Mouse (Mus musculus) left cerebral cortex, postnatal 25 days (tissue): ENCODE data around the gene Ergic1. TPM values are rescaled to one million over a fixed set of nuclear protein-coding genes. Genes with fewer than 3 reads are reported as not detected.
A peak's percentile ranks its signal among the peaks of the same experiment; 100 is the strongest.

Experiments
- DNase-seq, 2 experiments: peaks; one replicate each; pipeline ENCODE4 v3.0.0; 2022; ENCODE audit warnings: low spot score in 2 of 2, mixed read lengths in 1 of 2
- intact Hi-C: fragments of 180-260 bp; cut with DNase I; formaldehyde crosslinking; loops from one replicate; pipeline ENCODE4 v1.15.1; 2025
- total RNA-seq, 2 experiments: library from RNA; stranded (reverse); gene quantifications; 2 replicates each; pipeline ENCODE4 v1.2.3; 2021

Gene Ergic1
- total RNA-seq, result 100 to 1,000 TPM; 163 to 168 TPM

GRCm38 (mm10) chr17:26561290-26561640, at the start of gene Ergic1:
Ergic1 (plus strand) TSS chr17:26561489.
- intact Hi-C loops, result loop anchor here (1.0 to 5.0 kb wide), 2 partner anchors 52 to 94 kb away; no protein-coding TSS in a partner anchor
- peak; percentile 91 to 92 for DNase-seq

- intact Hi-C loops, result no loop called here
- no peak for DNase-seq
These were observed 49.2 kb upstream of the Ergic1 start for GRCm38 (mm10) chr17:26511816-26512774.

DNA sequence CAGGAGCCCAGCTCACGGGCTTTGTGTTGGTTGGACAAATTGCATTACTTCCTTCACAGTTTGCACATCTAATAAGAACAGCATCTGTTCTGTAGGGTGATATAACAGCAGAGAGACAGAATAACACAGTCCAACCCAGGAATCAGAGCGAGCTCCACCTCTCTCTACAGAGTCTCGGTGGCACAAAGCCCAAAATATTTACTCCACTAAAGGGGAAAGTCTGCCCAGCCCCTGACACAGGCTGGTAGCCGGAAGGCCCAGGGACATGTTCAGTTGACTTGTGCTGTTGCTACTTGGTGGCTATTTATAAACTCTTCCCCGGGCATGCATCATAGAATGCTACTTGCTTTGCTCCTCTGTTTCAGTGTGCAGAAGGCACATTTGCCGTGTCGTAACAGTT, 48.3 kb upstream of the Ergic1 start:
- intact Hi-C loops, result no loop called here

GRCm38 (mm10) chr17:26513459-26514290, 47.6 kb upstream of the Ergic1 start:
- no peak for DNase-seq
- intact Hi-C loops, result no loop called here

More for the DNA sequence above, 48.3 kb upstream of the Ergic1 start:
- DNase-seq, result no peak

DNA sequence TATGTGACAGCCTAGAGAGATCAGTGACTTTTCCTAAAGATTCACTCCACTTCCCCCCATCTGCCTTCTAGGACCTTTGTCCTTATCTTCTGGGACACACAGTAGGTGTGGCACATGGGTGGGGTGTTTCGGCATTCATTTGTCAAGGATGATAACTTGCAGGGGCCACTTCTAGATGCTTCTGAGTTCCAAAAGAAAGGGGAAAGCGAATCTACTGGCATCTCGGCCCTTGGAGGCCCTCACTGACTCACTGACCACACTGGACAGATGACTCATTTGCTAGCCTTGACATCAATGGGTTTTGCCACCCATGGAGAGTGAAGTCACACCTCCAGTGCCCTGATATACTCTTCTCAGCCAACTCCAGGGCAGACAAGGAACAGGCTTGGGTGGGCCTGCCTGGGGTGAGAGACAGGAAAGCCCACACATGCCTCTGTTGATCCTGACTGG, 46.7 kb upstream of the Ergic1 start:
- intact Hi-C loops, result no loop called here

DNA sequence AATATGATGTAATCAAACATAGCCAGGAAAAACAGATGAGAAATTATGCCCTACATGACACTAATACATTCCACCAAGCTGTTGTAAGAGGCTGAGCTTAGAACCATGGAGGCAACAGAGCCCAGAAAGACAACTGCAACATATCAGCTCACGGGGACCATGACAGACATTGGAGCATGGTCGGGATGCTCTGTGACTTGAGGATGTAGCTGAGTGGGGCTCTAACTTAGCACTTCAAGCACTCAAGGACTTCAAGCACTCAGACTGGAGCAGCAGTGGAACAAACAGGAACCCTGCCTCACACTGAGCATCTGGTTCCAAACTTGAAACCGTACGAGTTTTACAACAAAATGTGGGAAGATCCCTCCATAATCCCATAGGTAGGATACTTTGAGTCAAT, 45.6 kb upstream of the Ergic1 start:
- no peak for DNase-seq
- intact Hi-C loops, result no loop called here

More for the DNA sequence above, 46.7 kb upstream of the Ergic1 start:
- DNase-seq, result no peak

DNA sequence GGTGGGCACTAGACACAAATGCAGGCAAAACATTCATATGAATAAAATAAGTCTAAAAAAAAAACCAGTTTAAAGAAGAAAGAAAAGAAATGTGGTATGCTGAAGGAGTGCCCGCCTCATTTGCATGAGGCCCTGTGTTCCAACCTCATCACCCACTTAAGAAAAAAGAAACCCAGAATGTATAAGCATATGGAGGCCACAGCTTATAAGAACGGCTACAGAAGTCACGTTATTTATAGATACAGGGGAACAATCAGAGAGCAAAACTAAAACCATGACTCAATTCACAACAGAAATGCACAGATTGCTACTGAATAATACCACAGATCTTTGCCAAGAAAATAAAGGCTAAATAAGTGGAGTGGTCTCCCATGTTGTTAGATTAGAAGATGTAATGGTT, 43.0 kb upstream of the Ergic1 start:
- DNase-seq, result no peak
- intact Hi-C loops, result no loop called here

- intact Hi-C loops, result no loop called here
- no peak for DNase-seq
These were observed 38.6 kb upstream of the Ergic1 start for GRCm38 (mm10) chr17:26522711-26523110.

DNA sequence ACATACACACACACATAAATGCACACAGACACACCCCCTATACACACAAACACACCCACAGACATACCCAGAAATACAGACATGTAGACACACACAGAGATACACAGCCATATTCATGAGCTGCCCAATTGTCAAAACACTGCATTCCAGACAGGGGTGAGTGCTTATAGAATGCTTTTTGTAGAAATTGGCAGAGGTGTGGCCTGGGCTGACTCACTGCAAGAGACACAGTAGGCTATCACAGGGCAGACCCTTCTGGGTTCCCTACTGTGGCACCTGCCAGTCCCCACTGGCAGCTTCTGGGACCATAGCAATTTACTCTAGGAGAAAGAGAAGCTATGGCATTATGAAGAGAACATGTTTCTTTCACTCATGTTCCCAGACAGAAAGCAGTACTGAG, 37.0 kb upstream of the Ergic1 start:
- intact Hi-C loops, result no loop called here
- no peak for DNase-seq

- no peak for DNase-seq
- intact Hi-C loops, result no loop called here
These were observed 36.5 kb upstream of the Ergic1 start for GRCm38 (mm10) chr17:26524801-26525200.

DNA sequence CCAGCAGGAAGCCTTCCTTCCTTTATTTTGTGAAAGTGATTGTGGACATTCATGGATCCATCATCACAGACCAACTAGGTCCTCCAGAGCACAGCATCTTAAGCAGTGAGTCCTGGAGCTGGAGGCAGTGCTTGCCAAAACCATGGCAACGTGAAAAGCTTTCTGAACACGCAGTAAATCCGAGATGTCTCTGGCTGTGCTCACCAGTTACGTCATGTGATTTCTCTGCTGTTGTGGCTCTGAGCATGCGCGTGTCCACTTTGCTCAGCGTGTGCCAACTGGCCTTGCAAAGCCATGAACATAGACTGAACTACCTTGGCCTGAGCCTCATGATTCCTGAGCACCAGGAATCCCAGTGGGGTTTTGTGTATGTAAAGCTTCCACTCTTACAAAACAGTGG, 36.0 kb upstream of the Ergic1 start:
- peak; percentile 58 to 70 for DNase-seq
- intact Hi-C loops, result no loop called here

DNA sequence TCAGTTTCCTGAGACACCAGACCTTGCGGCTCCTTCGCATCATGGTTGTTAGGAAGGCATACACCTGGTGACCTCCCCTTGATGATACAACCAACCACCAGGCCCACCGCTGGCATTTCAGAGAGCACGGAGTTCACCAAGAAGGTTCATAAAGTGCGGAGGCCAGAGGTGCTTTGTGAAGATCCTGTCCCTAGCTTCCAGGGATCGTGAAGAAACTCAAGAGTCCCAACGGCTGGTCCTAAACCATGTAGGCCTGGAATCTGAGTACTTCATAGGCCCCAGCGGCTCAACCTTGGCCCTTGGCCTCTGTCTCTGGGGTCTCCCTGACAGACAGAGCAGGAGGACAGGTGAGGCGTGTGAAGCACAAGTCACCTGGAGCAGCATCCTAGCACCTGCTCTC, 34.0 kb upstream of the Ergic1 start:
- intact Hi-C loops, result no loop called here
- DNase-seq, result no peak

GRCm38 (mm10) chr17:26528751-26529150, 32.5 kb upstream of the Ergic1 start:
- no peak for DNase-seq
- intact Hi-C loops, result no loop called here

- DNase-seq, result peak in 1 of 2 experiments; percentile 67
These were observed 31.5 kb upstream of the Ergic1 start for GRCm38 (mm10) chr17:26529791-26530241.

GRCm38 (mm10) chr17:26530590-26531081, 30.7 kb upstream of the Ergic1 start:
- peak in 1 of 2 experiments; percentile 52 for DNase-seq
- intact Hi-C loops, result loop anchor here (5.0 kb wide), 1 partner anchor 47 kb away; no protein-coding TSS in a partner anchor

More at GRCm38 (mm10) chr17:26529791-26530241, 31.5 kb upstream of the Ergic1 start:
- intact Hi-C loops, result loop anchor here (5.0 kb wide), 1 partner anchor 47 kb away; no protein-coding TSS in a partner anchor

DNA sequence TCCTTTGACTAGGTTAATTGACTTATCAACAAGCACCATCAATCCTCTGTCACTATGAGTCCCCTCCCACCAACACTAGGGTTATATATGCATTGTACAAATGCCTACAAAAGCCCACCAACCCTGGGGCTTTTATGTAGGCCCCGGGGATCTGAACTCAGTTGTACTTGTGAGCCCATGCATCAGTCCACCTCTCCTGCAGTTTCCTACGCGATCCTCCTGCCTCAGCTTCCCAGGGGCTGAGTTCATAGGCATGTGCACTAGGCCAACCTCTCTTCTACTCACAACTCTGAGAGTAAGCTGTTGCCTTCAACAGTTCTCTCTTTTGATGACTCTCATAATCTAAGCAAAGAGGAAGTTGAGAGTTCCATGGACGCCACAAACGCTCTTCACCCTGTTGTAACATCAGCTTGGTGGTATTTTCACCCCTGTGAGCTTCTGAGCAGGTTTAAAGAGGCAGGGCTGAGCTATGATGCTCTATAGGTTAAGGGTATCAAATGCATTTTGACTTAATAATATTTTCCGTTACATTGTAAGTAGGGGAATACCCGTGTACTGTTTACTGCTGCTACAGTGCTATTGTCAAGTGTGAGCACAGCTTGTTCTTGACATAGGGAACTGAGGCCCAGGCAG, 29.8 kb upstream of the Ergic1 start:
- intact Hi-C loops, result loop anchor here (5.0 kb wide), 1 partner anchor 46 kb away; no protein-coding TSS in a partner anchor
- no peak for DNase-seq

DNA sequence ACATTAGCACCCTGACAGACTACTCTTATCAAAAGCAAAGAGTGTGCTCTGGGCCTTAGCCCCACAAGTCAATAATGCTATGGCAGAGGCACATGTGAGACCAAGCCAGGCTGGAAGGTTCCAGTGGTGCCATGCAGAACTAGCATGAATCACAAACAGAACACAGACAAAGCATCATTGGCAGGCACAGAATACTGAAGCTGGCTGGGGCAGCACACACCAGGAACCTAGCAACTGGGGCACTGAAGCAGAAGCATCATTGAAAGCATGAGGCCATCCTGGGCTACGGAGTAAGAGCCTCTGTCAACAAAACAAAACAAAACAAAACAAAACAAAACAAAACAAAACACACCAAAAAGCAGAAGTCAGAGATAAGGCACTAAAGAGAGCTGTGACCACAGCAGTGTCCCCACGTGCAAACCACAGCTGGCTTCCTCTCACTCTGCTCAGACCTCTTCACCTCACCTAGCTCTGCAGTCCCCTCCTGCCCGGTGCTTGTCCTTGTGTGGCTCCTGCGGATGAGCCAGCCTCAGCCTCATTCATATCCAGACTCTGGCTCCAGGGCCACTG, 28.7 kb upstream of the Ergic1 start:
- intact Hi-C loops, result loop anchor here (5.0 kb wide), 1 partner anchor 45 kb away; no protein-coding TSS in a partner anchor
- no peak for DNase-seq

DNA sequence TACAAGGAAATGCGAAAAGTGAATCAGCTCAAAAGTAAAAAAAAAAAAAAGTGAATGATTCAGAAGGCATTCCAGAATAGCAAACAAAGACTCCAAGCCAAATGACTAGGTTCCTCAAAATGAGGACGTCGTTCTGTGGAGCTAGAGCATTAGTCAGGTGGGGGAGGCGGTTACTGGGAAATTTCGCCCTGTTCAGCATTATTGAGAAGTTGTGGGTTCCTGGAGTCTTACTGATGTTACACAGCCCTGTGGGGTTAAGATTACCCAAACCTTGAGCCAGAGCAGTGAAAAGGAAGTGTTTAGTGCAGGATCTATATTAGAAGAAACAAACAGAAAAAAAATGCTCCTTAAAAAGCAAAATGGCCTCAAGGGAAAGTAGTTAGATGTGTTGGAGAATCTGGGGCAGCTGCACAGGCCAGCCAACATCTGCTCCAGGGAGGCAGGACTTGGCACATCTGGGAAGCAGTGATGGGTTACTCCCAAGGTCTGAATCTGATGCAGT, 27.4 kb upstream of the Ergic1 start:
- peak in 1 of 2 experiments; percentile 69 for DNase-seq
- intact Hi-C loops, result loop anchor here (5.0 kb wide), 1 partner anchor 43 kb away; no protein-coding TSS in a partner anchor

GRCm38 (mm10) chr17:26534695-26535094, 26.6 kb upstream of the Ergic1 start:
- DNase-seq, result no peak
- intact Hi-C loops, result loop anchor here (5.0 kb wide), 1 partner anchor 43 kb away; no protein-coding TSS in a partner anchor
